Mouse (Mus musculus): ENCODE results near the gene Kcnk15. TPM values are rescaled to one million over a fixed set of nuclear protein-coding genes. Genes with fewer than 3 reads are reported as not detected.

Kcnk15 gene
- polyA plus RNA-seq, 2 experiments: not detected

- Histone ChIP-seq H3K4me2 (replicated peaks; ENCODE audit: low read depth, low read length, severe bottlenecking) (no peak overlapping the region), H3K4me1 (ENCODE audit: control insufficient read depth, insufficient read depth, low read length) (no peaks in the 10 kb centered on the region; the same call in 1 of the 2 replicates), H3K27me3 (ENCODE audit: control insufficient read depth, insufficient read depth, low read length) (no peaks in the 10 kb centered on the region), H3K4me3 (replicated peaks; ENCODE audit: low read length) (no peak overlapping the region), H3K36me3 (ENCODE audit: control insufficient read depth, insufficient read depth, low read length) (no peaks in the 10 kb centered on the region), H3K27ac (replicated peaks; ENCODE audit: low read depth, low read length) (no peak overlapping the region), H3K9me3 (ENCODE audit: control insufficient read depth, low read length) (no peaks in the 10 kb centered on the region), H3K9ac (ENCODE audit: low read depth, low read length, severe bottlenecking) (no peak overlapping the region)
- no peak for DNase-seq (ENCODE audit: low spot score)
- no peak for ATAC-seq (ENCODE audit: low FRiP score, low read depth)
- 77% methylated on average over 4 of the region's 4 CpGs for WGBS
- TF ChIP-seq POLR2A (IDR thresholded peaks at IDR 0.05; ENCODE audit: borderline replicate concordance, extremely low read depth, insufficient read depth, insufficient read length): no peak
Observed at GRCm38 (mm10) chr2:163902448-163902847, 49.0 kb downstream of the Kcnk15 start.

- WGBS: 43% methylated on average over 11 of the region's 11 CpGs
- H3K9ac ChIP-seq (ENCODE audit: low read depth, low read length, severe bottlenecking): no peak overlapping the region
- ATAC-seq (ENCODE audit: low FRiP score, low read depth) (no peak), DNase-seq (ENCODE audit: low spot score) (peak; percentile 23)
- H3K27ac ChIP-seq (replicated peaks; ENCODE audit: low read depth, low read length): no peak overlapping the region
- TF ChIP-seq POLR2A (IDR thresholded peaks at IDR 0.05; ENCODE audit: borderline replicate concordance, extremely low read depth, insufficient read depth, insufficient read length): no peak
- no peak overlapping the region for H3K4me2 ChIP-seq (replicated peaks; ENCODE audit: low read depth, low read length, severe bottlenecking)
- no peaks in the 10 kb centered on the region; the same call in 1 of the 2 replicates for H3K4me1 ChIP-seq (ENCODE audit: control insufficient read depth, insufficient read depth, low read length)
- H3K27me3 ChIP-seq (ENCODE audit: control insufficient read depth, insufficient read depth, low read length): no peaks in the 10 kb centered on the region
- H3K9me3 ChIP-seq (ENCODE audit: control insufficient read depth, low read length): no peaks in the 10 kb centered on the region
- no peak overlapping the region for H3K4me3 ChIP-seq (replicated peaks; ENCODE audit: low read length)
- no peaks in the 10 kb centered on the region for H3K36me3 ChIP-seq (ENCODE audit: control insufficient read depth, insufficient read depth, low read length)
Observed at GRCm38 (mm10) chr2:163903461-163903860, 50.0 kb downstream of the Kcnk15 start.

- H3K4me2 ChIP-seq (replicated peaks; ENCODE audit: low read depth, low read length, severe bottlenecking): no peak overlapping the region
- TF ChIP-seq POLR2A (IDR thresholded peaks at IDR 0.05; ENCODE audit: borderline replicate concordance, extremely low read depth, insufficient read depth, insufficient read length): no peak
- no peak for DNase-seq (ENCODE audit: low spot score)
- ATAC-seq (ENCODE audit: low FRiP score, low read depth): no peak
- no peak overlapping the region for H3K27ac ChIP-seq (replicated peaks; ENCODE audit: low read depth, low read length)
- H3K36me3 ChIP-seq (ENCODE audit: control insufficient read depth, insufficient read depth, low read length): no peaks in the 10 kb centered on the region
- H3K9ac ChIP-seq (ENCODE audit: low read depth, low read length, severe bottlenecking): no peak overlapping the region
- WGBS: 65% methylated on average over 4 of the region's 4 CpGs
- H3K4me1 ChIP-seq (ENCODE audit: control insufficient read depth, insufficient read depth, low read length): no peaks in the 10 kb centered on the region; the same call in 1 of the 2 replicates
- H3K4me3 ChIP-seq (replicated peaks; ENCODE audit: low read length): no peak overlapping the region
- H3K9me3 ChIP-seq (ENCODE audit: control insufficient read depth, low read length): no peaks in the 10 kb centered on the region
- no peaks in the 10 kb centered on the region for H3K27me3 ChIP-seq (ENCODE audit: control insufficient read depth, insufficient read depth, low read length)
Observed at GRCm38 (mm10) chr2:163904323-163904722, 50.9 kb downstream of the Kcnk15 start.

GRCm38 (mm10) chr2:163907131-163907530 lies 53.7 kb downstream of the Kcnk15 start:
- Histone ChIP-seq H3K4me2 (replicated peaks; ENCODE audit: low read depth, low read length, severe bottlenecking) (no peak overlapping the region), H3K4me3 (replicated peaks; ENCODE audit: low read length) (no peak overlapping the region), H3K9me3 (ENCODE audit: control insufficient read depth, low read length) (no peaks in the 10 kb centered on the region), H3K27me3 (ENCODE audit: control insufficient read depth, insufficient read depth, low read length) (no peaks in the 10 kb centered on the region), H3K27ac (replicated peaks; ENCODE audit: low read depth, low read length) (no peak overlapping the region), H3K36me3 (ENCODE audit: control insufficient read depth, insufficient read depth, low read length) (no peaks in the 10 kb centered on the region), H3K4me1 (ENCODE audit: control insufficient read depth, insufficient read depth, low read length) (no peaks in the 10 kb centered on the region), H3K9ac (ENCODE audit: low read depth, low read length, severe bottlenecking) (no peak overlapping the region)
- ATAC-seq (ENCODE audit: low FRiP score, low read depth): no peak
- WGBS: 33% methylated on average over 5 of the region's 5 CpGs
- TF ChIP-seq POLR2A (IDR thresholded peaks at IDR 0.05; ENCODE audit: borderline replicate concordance, extremely low read depth, insufficient read depth, insufficient read length): no peak
- DNase-seq (ENCODE audit: low spot score): no peak

Other genes starting within 250 kb of the Kcnk15 start
- 99.5 and 114 TPM in 2 replicates for gene Serinc3, start 208.5 kb upstream of the Kcnk15 start, polyA plus RNA-seq (2012; rRNA removed)
- gene Serinc3, start 208.5 kb upstream of the Kcnk15 start, polyA plus RNA-seq (2014; fragmentation: Nextera tagmentation; extraction: Ambion mirVana): 40.5 and 43.4 TPM in 2 replicates
- gene Pkig, start 195.3 kb upstream of the Kcnk15 start, polyA plus RNA-seq (2012; rRNA removed): 76.1 and 85.2 TPM in 2 replicates
- 126 and 133 TPM in 2 replicates for gene Pkig, start 195.3 kb upstream of the Kcnk15 start, polyA plus RNA-seq (2014; fragmentation: Nextera tagmentation; extraction: Ambion mirVana)
- gene Ada, start 103.4 kb upstream of the Kcnk15 start, polyA plus RNA-seq (2012; rRNA removed): 6.8 and 8.1 TPM in 2 replicates
- gene Ada, start 103.4 kb upstream of the Kcnk15 start, polyA plus RNA-seq (2014; fragmentation: Nextera tagmentation; extraction: Ambion mirVana): 9.4 and 9.5 TPM in 2 replicates
- 0.23 and 0.51 TPM in 2 replicates for gene Ccn5, start 32.8 kb upstream of the Kcnk15 start, polyA plus RNA-seq (2012; rRNA removed)
- 0.70 and 1.1 TPM in 2 replicates for gene Ccn5, start 32.8 kb upstream of the Kcnk15 start, polyA plus RNA-seq (2014; fragmentation: Nextera tagmentation; extraction: Ambion mirVana)
- 0.19 and 0.20 TPM in 2 replicates for gene Rims4, start 65.0 kb downstream of the Kcnk15 start, polyA plus RNA-seq (2012; rRNA removed)
- 0.08 and 0.12 TPM in 2 replicates for gene Rims4, start 65.0 kb downstream of the Kcnk15 start, polyA plus RNA-seq (2014; fragmentation: Nextera tagmentation; extraction: Ambion mirVana)
- gene Ywhab, start 141.3 kb downstream of the Kcnk15 start, polyA plus RNA-seq (2012; rRNA removed): 106 and 126 TPM in 2 replicates
- gene Ywhab, start 141.3 kb downstream of the Kcnk15 start, polyA plus RNA-seq (2014; fragmentation: Nextera tagmentation; extraction: Ambion mirVana): 277 and 283 TPM in 2 replicates
- gene Pabpc1l, start 171.8 kb downstream of the Kcnk15 start, polyA plus RNA-seq (2012; rRNA removed): 2.2 and 3.4 TPM in 2 replicates
- gene Pabpc1l, start 171.8 kb downstream of the Kcnk15 start, polyA plus RNA-seq (2014; fragmentation: Nextera tagmentation; extraction: Ambion mirVana): 2.4 and 2.6 TPM in 2 replicates
- 16.1 and 16.8 TPM in 2 replicates for gene Stk4, start 216.7 kb downstream of the Kcnk15 start, polyA plus RNA-seq (2012; rRNA removed)
- 23.2 and 25.5 TPM in 2 replicates for gene Stk4, start 216.7 kb downstream of the Kcnk15 start, polyA plus RNA-seq (2014; fragmentation: Nextera tagmentation; extraction: Ambion mirVana)
- gene Tomm34, start 217.5 kb downstream of the Kcnk15 start, polyA plus RNA-seq (2012; rRNA removed): 39.1 and 42.9 TPM in 2 replicates
- gene Tomm34, start 217.5 kb downstream of the Kcnk15 start, polyA plus RNA-seq (2014; fragmentation: Nextera tagmentation; extraction: Ambion mirVana): 50.1 and 53.5 TPM in 2 replicates

Data from limb, embryonic 14.5 days (tissue).